Mouse (Mus musculus) megakaryocyte, embryonic 14.5 days (primary cell): Measurements from ENCODE around the gene Grk6. TPM values are rescaled to one million over a fixed set of nuclear protein-coding genes. Genes with fewer than 3 reads are reported as not detected.

Source experiments
- H3K27me3 ChIP-seq: replicated peaks from 2 replicates; pipeline ENCODE3; 2012; ENCODE audit warnings: inconsistent platforms
- H3K36me3 ChIP-seq: replicated peaks from 2 replicates; pipeline ENCODE3; 2012; ENCODE audit warnings: low read length, inconsistent platforms, mixed read lengths
- H3K4me1 ChIP-seq: 2 replicates; pipeline ENCODE4 v1.6.1; 2012; ENCODE audit warnings: inconsistent platforms
- H3K4me3 ChIP-seq: replicated peaks from 2 replicates; pipeline ENCODE3; 2012; ENCODE audit warnings: moderate library complexity, mild to moderate bottlenecking, inconsistent platforms
- H3K9me3 ChIP-seq: 2 replicates; pipeline ENCODE4 v1.6.1; 2012; ENCODE audit warnings: inconsistent platforms
- FLI1 ChIP-seq: IDR thresholded peaks from 2 replicates; pipeline ENCODE4 v1.6.1; 2012; ENCODE audit warnings: low read length, inconsistent platforms, mixed read lengths
- GATA1 ChIP-seq: IDR thresholded peaks from 3 replicates; pipeline ENCODE4 v1.6.1; 2012; ENCODE audit warnings: mixed read lengths, low read length, inconsistent platforms, borderline replicate concordance
- polyA plus RNA-seq: library from polyadenylated mRNA; stranded (reverse); fragments of >175 nt; gene quantifications from 2 replicates; pipeline ENCODE4 v1.2.3, GENCODE M21; 2012; ENCODE audit warnings: low replicate concordance; ENCODE audit not compliant: insufficient read depth

Gene Grk6
- polyA plus RNA-seq, 1 experiment, result 54.2 TPM

GRCm38 (mm10) chr13:55464027-55464884 is 19.4 kb downstream of the Grk6 start, which contains the start of gene Prr7:
Prr7 (plus strand) TSS chr13:55464267.
- Histone ChIP-seq H3K36me3 (peaks cover 42% of the 10 kb centered on the region), H3K27me3 (peaks cover 54% of the 10 kb centered on the region)
- TF ChIP-seq FLI1, result no peak
- no peak for TF ChIP-seq GATA1

GRCm38 (mm10) chr13:55465184-55465583 is 20.3 kb downstream of the Grk6 start:
- TF ChIP-seq FLI1, result no peak
- TF ChIP-seq GATA1, result no peak
- Histone ChIP-seq H3K9me3 (no peaks in the 10 kb centered on the region), H3K4me3 (peak overlapping the region; percentile 92), H3K27me3 (peaks cover 63% of the 10 kb centered on the region), H3K36me3 (peaks cover 33% of the 10 kb centered on the region), H3K4me1 (peaks cover 67% of the 10 kb centered on the region)

More at GRCm38 (mm10) chr13:55464027-55464884, 19.4 kb downstream of the Grk6 start, which contains the start of gene Prr7:
- peaks cover 62% of the 10 kb centered on the region for H3K4me1 ChIP-seq
- no peaks in the 10 kb centered on the region for H3K9me3 ChIP-seq
- H3K4me3 ChIP-seq, result peak within 1 kb of the TSS; percentile 92

- peaks cover 74% of the 10 kb centered on the region for H3K4me1 ChIP-seq
- H3K27me3 ChIP-seq, result peaks cover 70% of the 10 kb centered on the region
- peaks cover 25% of the 10 kb centered on the region for H3K36me3 ChIP-seq
- H3K9me3 ChIP-seq, result no peaks in the 10 kb centered on the region
- H3K4me3 ChIP-seq, result peak overlapping the region; percentile 59
- no peak for TF ChIP-seq GATA1
- no peak for TF ChIP-seq FLI1
Observed at GRCm38 (mm10) chr13:55465830-55466440, 21.1 kb downstream of the Grk6 start.

GRCm38 (mm10) chr13:55468851-55469560 is 24.1 kb downstream of the Grk6 start:
- Histone ChIP-seq H3K4me1 (peaks cover 77% of the 10 kb centered on the region), H3K9me3 (no peaks in the 10 kb centered on the region), H3K36me3 (no peaks in the 10 kb centered on the region), H3K4me3 (no peak overlapping the region), H3K27me3 (peaks cover 93% of the 10 kb centered on the region)
- no peak for TF ChIP-seq GATA1
- TF ChIP-seq FLI1, result no peak

- TF ChIP-seq GATA1, result no peak
- no peak for TF ChIP-seq FLI1
- Histone ChIP-seq H3K9me3 (peaks cover 5% of the 10 kb centered on the region), H3K4me3 (no peak overlapping the region), H3K4me1 (peaks cover 64% of the 10 kb centered on the region), H3K36me3 (no peaks in the 10 kb centered on the region), H3K27me3 (peaks cover 97% of the 10 kb centered on the region)
Observed at GRCm38 (mm10) chr13:55470372-55470771, 25.5 kb downstream of the Grk6 start.

GRCm38 (mm10) chr13:55471156-55471818 is 26.4 kb downstream of the Grk6 start:
- no peaks in the 10 kb centered on the region for H3K36me3 ChIP-seq
- peaks cover 99% of the 10 kb centered on the region for H3K27me3 ChIP-seq
- peaks cover 12% of the 10 kb centered on the region for H3K9me3 ChIP-seq
- TF ChIP-seq GATA1 (no peak), FLI1 (no peak)
- H3K4me3 ChIP-seq, result peak overlapping the region; percentile 94
- peaks cover 54% of the 10 kb centered on the region for H3K4me1 ChIP-seq

GRCm38 (mm10) chr13:55471819-55472131 is 26.9 kb downstream of the Grk6 start:
- TF ChIP-seq GATA1, result no peak
- TF ChIP-seq FLI1, result no peak
- peaks cover 99% of the 10 kb centered on the region for H3K27me3 ChIP-seq

GRCm38 (mm10) chr13:55472132-55473022 is 27.5 kb downstream of the Grk6 start:
- H3K4me1 ChIP-seq, result peaks cover 54% of the 10 kb centered on the region
- H3K27me3 ChIP-seq, result peaks cover 99% of the 10 kb centered on the region
- H3K4me3 ChIP-seq, result peak overlapping the region; percentile 94
- peaks cover 12% of the 10 kb centered on the region for H3K9me3 ChIP-seq
- TF ChIP-seq FLI1, result no peak
- no peak for TF ChIP-seq GATA1
- no peaks in the 10 kb centered on the region for H3K36me3 ChIP-seq

More at GRCm38 (mm10) chr13:55471819-55472131, 26.9 kb downstream of the Grk6 start:
- peaks cover 12% of the 10 kb centered on the region for H3K9me3 ChIP-seq
- peak overlapping the region; percentile 94 for H3K4me3 ChIP-seq
- peaks cover 53% of the 10 kb centered on the region for H3K4me1 ChIP-seq
- no peaks in the 10 kb centered on the region for H3K36me3 ChIP-seq
